Mouse (Mus musculus): ENCODE data around the gene Hs3st5.
"Not testable (repeated sequence)": the region's sequence is repeated elsewhere in the genome, so short reads cannot be mapped to it uniquely, and the experiment has no call there.

Gene Hs3st5

GRCm38 (mm10) chr10:36557673-36558072 is 51.1 kb downstream of the Hs3st5 start:
- no peak for DNase-seq (ENCODE audit: low spot score)

GRCm38 (mm10) chr10:36558736-36559135 is 52.1 kb downstream of the Hs3st5 start:
- DNase-seq (ENCODE audit: low spot score): no peak

- DNase-seq (ENCODE audit: low spot score): no peak
These were observed 60.6 kb downstream of the Hs3st5 start for GRCm38 (mm10) chr10:36567258-36567657.

- no peak for DNase-seq (ENCODE audit: low spot score)
These were observed 65.9 kb downstream of the Hs3st5 start for GRCm38 (mm10) chr10:36572540-36572939.

- DNase-seq (ENCODE audit: low spot score): no peak
These were observed 71.9 kb downstream of the Hs3st5 start for GRCm38 (mm10) chr10:36578375-36579145.

- no peak for DNase-seq (ENCODE audit: low spot score)
These were observed 103.8 kb downstream of the Hs3st5 start for GRCm38 (mm10) chr10:36610400-36610799.

GRCm38 (mm10) chr10:36611415-36611814 is 104.8 kb downstream of the Hs3st5 start:
- not testable (repeated sequence) for DNase-seq (ENCODE audit: low spot score)

GRCm38 (mm10) chr10:36623037-36623436 is 116.4 kb downstream of the Hs3st5 start:
- no peak for DNase-seq (ENCODE audit: low spot score)

GRCm38 (mm10) chr10:36627952-36628351 is 121.3 kb downstream of the Hs3st5 start:
- DNase-seq (ENCODE audit: low spot score): no peak

GRCm38 (mm10) chr10:36631746-36632145 is 125.1 kb downstream of the Hs3st5 start:
- no peak for DNase-seq (ENCODE audit: low spot score)

GRCm38 (mm10) chr10:36650653-36651052 is 144.0 kb downstream of the Hs3st5 start:
- no peak for DNase-seq (ENCODE audit: low spot score)

- no peak for DNase-seq (ENCODE audit: low spot score)
These were observed 207.4 kb downstream of the Hs3st5 start for GRCm38 (mm10) chr10:36713974-36714373.

GRCm38 (mm10) chr10:36726239-36726638 is 219.6 kb downstream of the Hs3st5 start:
- no peak for DNase-seq (ENCODE audit: low spot score)

GRCm38 (mm10) chr10:36729361-36730098 is 222.9 kb downstream of the Hs3st5 start:
- DNase-seq (ENCODE audit: low spot score): no peak

- DNase-seq (ENCODE audit: low spot score): no peak
These were observed 232.8 kb downstream of the Hs3st5 start for GRCm38 (mm10) chr10:36739375-36739774.

GRCm38 (mm10) chr10:36750021-36750420 is 243.4 kb downstream of the Hs3st5 start:
- DNase-seq (ENCODE audit: low spot score): no peak

GRCm38 (mm10) chr10:36754471-36754870 is 247.9 kb downstream of the Hs3st5 start:
- DNase-seq (ENCODE audit: low spot score): no peak

GRCm38 (mm10) chr10:36773595-36773994 is 267.0 kb downstream of the Hs3st5 start:
- no peak for DNase-seq (ENCODE audit: low spot score)

GRCm38 (mm10) chr10:36774898-36775297 is 268.3 kb downstream of the Hs3st5 start:
- DNase-seq (ENCODE audit: low spot score): no peak

GRCm38 (mm10) chr10:36781641-36782040 is 275.0 kb downstream of the Hs3st5 start:
- DNase-seq (ENCODE audit: low spot score): no peak

GRCm38 (mm10) chr10:36786970-36787369 is 280.4 kb downstream of the Hs3st5 start:
- DNase-seq (ENCODE audit: low spot score): no peak

GRCm38 (mm10) chr10:36791771-36792170 is 285.2 kb downstream of the Hs3st5 start:
- no peak for DNase-seq (ENCODE audit: low spot score)

- no peak for DNase-seq (ENCODE audit: low spot score)
These were observed 288.7 kb downstream of the Hs3st5 start for GRCm38 (mm10) chr10:36795311-36795710.

Data from testis, postnatal 10 days (tissue).